Mouse (Mus musculus): ENCODE data around the gene Echdc3.

- TF ChIP-seq GATA1 (IDR thresholded peaks at IDR 0.05; ENCODE audit: borderline replicate concordance, low read length): no peak
- TF ChIP-seq FLI1 (IDR thresholded peaks at IDR 0.05; ENCODE audit: low read length): no peak
Observed at GRCm38 (mm10) chr2:6192820-6193590, 19.8 kb downstream of the Echdc3 start.
